Mouse (Mus musculus): ENCODE data around the gene Exosc5.

- no peak for TF ChIP-seq CTCF (IDR thresholded peaks at IDR 0.05; ENCODE audit: low read depth, low read length)
- TF ChIP-seq GATA2 (IDR thresholded peaks at IDR 0.05; ENCODE audit: borderline replicate concordance, low read depth, low read length) = no peak
Measured at GRCm38 (mm10) chr7:25711165-25711564, 52.2 kb downstream of the Exosc5 start.

All from G1E (cell line).